Mouse (Mus musculus): ENCODE results near the gene Hnrnpdl. TPM values are rescaled to one million over a fixed set of nuclear protein-coding genes. Genes with fewer than 3 reads are reported as not detected.

Gene Hnrnpdl
- total and polyA plus RNA-seq, 3 experiments: 44.1 to 57.3 (median 57.1) TPM

- H3K9ac ChIP-seq (ENCODE audit: low read depth, low read length): peak overlapping the region; percentile 10; the same call in 1 of the 2 replicates
- H3K4me1 ChIP-seq (ENCODE audit: control insufficient read depth, insufficient read depth, low read length): peaks cover 1% of the 10 kb centered on the region; the same call in 1 of the 2 replicates
- H3K27ac ChIP-seq: no peak overlapping the region
- TF ChIP-seq EP300 (IDR thresholded peaks at IDR 0.05; ENCODE audit: insufficient read depth, low read depth, low read length) (no peak), POLR2A (IDR thresholded peaks at IDR 0.05; ENCODE audit: insufficient read depth, low read depth, low read length) (no peak), CTCF (IDR thresholded peaks at IDR 0.05) (no peak)
- 28% methylated on average over 36 of the region's 36 CpGs for WGBS
- no peaks in the 10 kb centered on the region for H3K27me3 ChIP-seq (ENCODE audit: control insufficient read depth, insufficient read depth, low read length)
- peak overlapping the region; percentile 23; the same call in 1 of the 2 replicates for H3K4me3 ChIP-seq
- intact Hi-C loops (cut with DNase I): no loop called here
- peak; percentile 14 to 31 for DNase-seq
- H3K79me2 ChIP-seq (replicated peaks; ENCODE audit: control insufficient read depth, insufficient read depth, low read length): no peaks in the 10 kb centered on the region
- H3K36me3 ChIP-seq (ENCODE audit: control insufficient read depth, insufficient read depth, low read length): no peaks in the 10 kb centered on the region
These were observed 39.8 kb upstream of the Hnrnpdl start for GRCm38 (mm10) chr5:100079040-100079930.

- H3K4me3 ChIP-seq: no peak overlapping the region
- WGBS: 62% methylated on average over 4 of the region's 4 CpGs
- H3K27ac ChIP-seq: no peak overlapping the region
- no peak overlapping the region for H3K9ac ChIP-seq (ENCODE audit: low read depth, low read length)
- no peak for DNase-seq
- H3K27me3 ChIP-seq (ENCODE audit: control insufficient read depth, insufficient read depth, low read length): no peaks in the 10 kb centered on the region
- H3K4me1 ChIP-seq (ENCODE audit: control insufficient read depth, insufficient read depth, low read length): no peaks in the 10 kb centered on the region
- no peaks in the 10 kb centered on the region for H3K36me3 ChIP-seq (ENCODE audit: control insufficient read depth, insufficient read depth, low read length)
- H3K79me2 ChIP-seq (replicated peaks; ENCODE audit: control insufficient read depth, insufficient read depth, low read length): no peaks in the 10 kb centered on the region
- intact Hi-C loops (cut with DNase I): loop anchor here (1.0 to 5.0 kb wide), 2 partner anchors 83 to 167 kb away; partner anchors contain the start of gene Tmem150c
- TF ChIP-seq POLR2A (IDR thresholded peaks at IDR 0.05; ENCODE audit: insufficient read depth, low read depth, low read length): no peak
- peak; percentile 59 for TF ChIP-seq CTCF (IDR thresholded peaks at IDR 0.05)
These were observed 35.1 kb upstream of the Hnrnpdl start for GRCm38 (mm10) chr5:100074571-100074970.

- no peak overlapping the region for H3K9ac ChIP-seq (ENCODE audit: low read depth, low read length)
These were observed 33.1 kb upstream of the Hnrnpdl start for GRCm38 (mm10) chr5:100072557-100072956.

GRCm38 (mm10) chr5:100071541-100071940 is 32.1 kb upstream of the Hnrnpdl start:
- Histone ChIP-seq H3K27ac (no peak overlapping the region), H3K4me3 (no peak overlapping the region), H3K4me1 (ENCODE audit: control insufficient read depth, insufficient read depth, low read length) (no peaks in the 10 kb centered on the region), H3K27me3 (ENCODE audit: control insufficient read depth, insufficient read depth, low read length) (no peaks in the 10 kb centered on the region), H3K79me2 (replicated peaks; ENCODE audit: control insufficient read depth, insufficient read depth, low read length) (no peaks in the 10 kb centered on the region), H3K36me3 (ENCODE audit: control insufficient read depth, insufficient read depth, low read length) (no peaks in the 10 kb centered on the region), H3K9ac (ENCODE audit: low read depth, low read length) (no peak overlapping the region)
- WGBS: 91% methylated on average over 5 of the region's 5 CpGs
- TF ChIP-seq CTCF (IDR thresholded peaks at IDR 0.05) (peak; percentile 22; the same call in 1 of the 2 replicates), POLR2A (IDR thresholded peaks at IDR 0.05; ENCODE audit: insufficient read depth, low read depth, low read length) (no peak)
- intact Hi-C loops (cut with DNase I): loop anchor here (5.0 kb wide), 1 partner anchor 86 kb away; the partner anchor contains the start of gene Tmem150c
- DNase-seq: no peak

More at GRCm38 (mm10) chr5:100072557-100072956, 33.1 kb upstream of the Hnrnpdl start:
- 81% methylated on average over 9 of the region's 9 CpGs for WGBS
- Histone ChIP-seq H3K36me3 (ENCODE audit: control insufficient read depth, insufficient read depth, low read length) (no peaks in the 10 kb centered on the region), H3K4me1 (ENCODE audit: control insufficient read depth, insufficient read depth, low read length) (no peaks in the 10 kb centered on the region), H3K27ac (no peak overlapping the region), H3K4me3 (no peak overlapping the region), H3K27me3 (ENCODE audit: control insufficient read depth, insufficient read depth, low read length) (no peaks in the 10 kb centered on the region), H3K79me2 (replicated peaks; ENCODE audit: control insufficient read depth, insufficient read depth, low read length) (no peaks in the 10 kb centered on the region)
- intact Hi-C loops (cut with DNase I): loop anchor here (5.0 kb wide), 1 partner anchor 85 kb away; the partner anchor contains the start of gene Tmem150c
- no peak for DNase-seq
- TF ChIP-seq EP300 (IDR thresholded peaks at IDR 0.05; ENCODE audit: insufficient read depth, low read depth, low read length): no peak
- TF ChIP-seq POLR2A (IDR thresholded peaks at IDR 0.05; ENCODE audit: insufficient read depth, low read depth, low read length): no peak
- no peak for TF ChIP-seq CTCF (IDR thresholded peaks at IDR 0.05)

GRCm38 (mm10) chr5:100070255-100070654 is 30.8 kb upstream of the Hnrnpdl start:
- H3K9ac ChIP-seq (ENCODE audit: low read depth, low read length): no peak overlapping the region
- no peaks in the 10 kb centered on the region for H3K27me3 ChIP-seq (ENCODE audit: control insufficient read depth, insufficient read depth, low read length)
- H3K36me3 ChIP-seq (ENCODE audit: control insufficient read depth, insufficient read depth, low read length): no peaks in the 10 kb centered on the region
- DNase-seq: peak; percentile 79 to 91
- 20% methylated on average over 3 of the region's 3 CpGs for WGBS
- no peak overlapping the region for H3K4me3 ChIP-seq
- no peak; the same call in none of the 2 replicates for TF ChIP-seq CTCF (IDR thresholded peaks at IDR 0.05)
- peak; percentile 93 for TF ChIP-seq EP300 (IDR thresholded peaks at IDR 0.05; ENCODE audit: insufficient read depth, low read depth, low read length)
- TF ChIP-seq POLR2A (IDR thresholded peaks at IDR 0.05; ENCODE audit: insufficient read depth, low read depth, low read length): no peak
- intact Hi-C loops (cut with DNase I): loop anchor here (1.0 to 5.0 kb wide), 3 partner anchors 87 to 252 kb away; partner anchors contain the start of gene Tmem150c
- H3K79me2 ChIP-seq (replicated peaks; ENCODE audit: control insufficient read depth, insufficient read depth, low read length): no peaks in the 10 kb centered on the region
- H3K4me1 ChIP-seq (ENCODE audit: control insufficient read depth, insufficient read depth, low read length): no peaks in the 10 kb centered on the region
- H3K27ac ChIP-seq: no peak overlapping the region

- no peak for DNase-seq
- H3K27ac ChIP-seq: no peak overlapping the region
- H3K9ac ChIP-seq (ENCODE audit: low read depth, low read length): no peak overlapping the region
- H3K79me2 ChIP-seq (replicated peaks; ENCODE audit: control insufficient read depth, insufficient read depth, low read length): no peaks in the 10 kb centered on the region
- H3K4me3 ChIP-seq: no peak overlapping the region
- no peaks in the 10 kb centered on the region for H3K36me3 ChIP-seq (ENCODE audit: control insufficient read depth, insufficient read depth, low read length)
- H3K4me1 ChIP-seq (ENCODE audit: control insufficient read depth, insufficient read depth, low read length): no peaks in the 10 kb centered on the region
- 98% methylated on average over 2 of the region's 2 CpGs for WGBS
- TF ChIP-seq CTCF (IDR thresholded peaks at IDR 0.05): no peak
- TF ChIP-seq EP300 (IDR thresholded peaks at IDR 0.05; ENCODE audit: insufficient read depth, low read depth, low read length): no peak
- no peak for TF ChIP-seq POLR2A (IDR thresholded peaks at IDR 0.05; ENCODE audit: insufficient read depth, low read depth, low read length)
- intact Hi-C loops (cut with DNase I): no loop called here
- no peaks in the 10 kb centered on the region for H3K27me3 ChIP-seq (ENCODE audit: control insufficient read depth, insufficient read depth, low read length)
These were observed 30.1 kb upstream of the Hnrnpdl start for GRCm38 (mm10) chr5:100069526-100069925.

Data from heart, adult 2 months (tissue).